Mouse (Mus musculus): ENCODE data around the gene Lsm14a. TPM values are rescaled to one million over a fixed set of nuclear protein-coding genes. Genes with fewer than 3 reads are reported as not detected.

Gene Lsm14a
- total and polyA plus RNA-seq, 3 experiments, result 53.7 to 193 (median 90.0) TPM

GRCm38 (mm10) chr7:34348011-34348410 lies 45.1 kb downstream of the Lsm14a start:
- no peak for DNase-seq (ENCODE audit: extremely low read depth)
- in situ Hi-C loops (cut with MboI; ENCODE audit: low pct_ligation_motif_present, low pct_unique_long_range_greater_than_20kb, low sequenced_read_pairs) (loop anchor here (10.0 kb wide), 1 partner anchor 93 kb away; the partner anchor contains the start of gene Gm6096), dilution Hi-C loops (cut with MboI; ENCODE audit: extremely low pct_ligation_motif_present, extremely low pct_unique_long_range_greater_than_20kb, low sequenced_read_pairs) (no loop called here)
- no peaks in the 10 kb centered on the region for H3K27me3 ChIP-seq (replicated peaks)
- no peak overlapping the region for H3K4me3 ChIP-seq (replicated peaks in 1 of 3; ENCODE audit: low read depth in 2 of 3, low read length in 2 of 3, poor library complexity in 1 of 3)
- no peak overlapping the region for H3K27ac ChIP-seq (ENCODE audit: insufficient read depth, low read depth)
- H3K4me1 ChIP-seq (ENCODE audit: control insufficient read depth in 1 of 2, insufficient read depth in 2 of 2), result peaks cover 10 to 22% of the 10 kb centered on the region in 2 experiments; a peak in 3 of 4 replicates
- no peak overlapping the region for H3K9ac ChIP-seq (ENCODE audit: insufficient read depth, low read depth)
- no peaks in the 10 kb centered on the region for H3K9me3 ChIP-seq (replicated peaks; ENCODE audit: low read length)
- TF ChIP-seq CHD1 (IDR thresholded peaks at IDR 0.05; ENCODE audit: low read depth, low read length), result no peak
- H3K36me3 ChIP-seq (replicated peaks in 1 of 2; ENCODE audit: control insufficient read depth in 1 of 2, insufficient read depth in 1 of 2, low read length in 1 of 2), result peaks cover 72 to 94% of the 10 kb centered on the region in 2 experiments
- no peak overlapping the region for H3K4me2 ChIP-seq (ENCODE audit: insufficient read depth, low read depth, poor library complexity, severe bottlenecking)
- peaks cover 5% of the 10 kb centered on the region; the same call in 1 of the 2 replicates for H3K79me2 ChIP-seq (replicated peaks; ENCODE audit: control insufficient read depth, extremely low read depth, insufficient read depth, poor library complexity, severe bottlenecking)

- no peaks in the 10 kb centered on the region for H3K9me3 ChIP-seq (replicated peaks; ENCODE audit: low read length)
- H3K4me2 ChIP-seq (ENCODE audit: insufficient read depth, low read depth, poor library complexity, severe bottlenecking), result no peak overlapping the region
- H3K79me2 ChIP-seq (replicated peaks; ENCODE audit: control insufficient read depth, extremely low read depth, insufficient read depth, poor library complexity, severe bottlenecking), result peaks cover 5% of the 10 kb centered on the region; the same call in 1 of the 2 replicates
- in situ Hi-C loops (cut with MboI; ENCODE audit: low pct_ligation_motif_present, low pct_unique_long_range_greater_than_20kb, low sequenced_read_pairs), result loop anchor here (10.0 kb wide), 1 partner anchor 92 kb away; the partner anchor contains the start of gene Gm6096
- H3K27me3 ChIP-seq (replicated peaks), result no peaks in the 10 kb centered on the region
- TF ChIP-seq MAFK (IDR thresholded peaks at IDR 0.05; ENCODE audit: insufficient replicate concordance, low read length) (no peak), MXI1 (IDR thresholded peaks at IDR 0.05; ENCODE audit: low read depth, low read length) (no peak), SIN3A (IDR thresholded peaks at IDR 0.05; ENCODE audit: low read length) (no peak), GABPA (IDR thresholded peaks at IDR 0.05; ENCODE audit: insufficient replicate concordance, low read depth, low read length) (no peak), MYC (IDR thresholded peaks at IDR 0.05; ENCODE audit: low read depth, low read length) (no peak), POLR2AphosphoS2 (IDR thresholded peaks at IDR 0.05; ENCODE audit: low read depth, low read length) (no peak), MAZ (IDR thresholded peaks at IDR 0.05; ENCODE audit: low read depth, low read length) (no peak), POLR2A (IDR thresholded peaks at IDR 0.05; ENCODE audit: low read depth, low read length) (no peak), PAX5 (IDR thresholded peaks at IDR 0.05; ENCODE audit: low read length) (no peak), JUND (conservative IDR thresholded peaks at IDR 0.05; ENCODE audit: low read depth, low read length) (no peak), SMC3 (IDR thresholded peaks at IDR 0.05; ENCODE audit: low read depth, low read length) (no peak), CHD1 (IDR thresholded peaks at IDR 0.05; ENCODE audit: low read depth, low read length) (no peak), TBP (conservative IDR thresholded peaks at IDR 0.05; ENCODE audit: low read depth, low read length) (no peak), ZC3H11A (IDR thresholded peaks at IDR 0.05; ENCODE audit: low read depth, low read length) (no peak), RAD21 (IDR thresholded peaks at IDR 0.05; ENCODE audit: low read depth, low read length) (no peak), ZKSCAN1 (IDR thresholded peaks at IDR 0.05; ENCODE audit: borderline replicate concordance, low read depth, low read length) (no peak), CHD2 (IDR thresholded peaks at IDR 0.05; ENCODE audit: low read length) (no peak), KAT2A (IDR thresholded peaks at IDR 0.05; ENCODE audit: insufficient replicate concordance, low read length) (no peak)
- dilution Hi-C loops (cut with MboI; ENCODE audit: extremely low pct_ligation_motif_present, extremely low pct_unique_long_range_greater_than_20kb, low sequenced_read_pairs), result no loop called here
- H3K27ac ChIP-seq (ENCODE audit: insufficient read depth, low read depth), result no peak overlapping the region
- no peak for DNase-seq (ENCODE audit: extremely low read depth)
- H3K9ac ChIP-seq (ENCODE audit: insufficient read depth, low read depth), result no peak overlapping the region
- peaks cover 75 to 95% of the 10 kb centered on the region in 2 experiments for H3K36me3 ChIP-seq (replicated peaks in 1 of 2; ENCODE audit: control insufficient read depth in 1 of 2, insufficient read depth in 1 of 2, low read length in 1 of 2)
- H3K4me1 ChIP-seq (ENCODE audit: control insufficient read depth in 1 of 2, insufficient read depth in 2 of 2), result peaks cover 10 to 24% of the 10 kb centered on the region in 2 experiments; a peak in 3 of 4 replicates
- H3K4me3 ChIP-seq (replicated peaks in 1 of 3; ENCODE audit: low read depth in 2 of 3, low read length in 2 of 3, poor library complexity in 1 of 3), result no peak overlapping the region
Observed at GRCm38 (mm10) chr7:34347041-34347440, 46.1 kb downstream of the Lsm14a start.

Measured in CH12.LX (cell line).